Mouse (Mus musculus): ENCODE measurements around the gene Aamp.

DNA sequence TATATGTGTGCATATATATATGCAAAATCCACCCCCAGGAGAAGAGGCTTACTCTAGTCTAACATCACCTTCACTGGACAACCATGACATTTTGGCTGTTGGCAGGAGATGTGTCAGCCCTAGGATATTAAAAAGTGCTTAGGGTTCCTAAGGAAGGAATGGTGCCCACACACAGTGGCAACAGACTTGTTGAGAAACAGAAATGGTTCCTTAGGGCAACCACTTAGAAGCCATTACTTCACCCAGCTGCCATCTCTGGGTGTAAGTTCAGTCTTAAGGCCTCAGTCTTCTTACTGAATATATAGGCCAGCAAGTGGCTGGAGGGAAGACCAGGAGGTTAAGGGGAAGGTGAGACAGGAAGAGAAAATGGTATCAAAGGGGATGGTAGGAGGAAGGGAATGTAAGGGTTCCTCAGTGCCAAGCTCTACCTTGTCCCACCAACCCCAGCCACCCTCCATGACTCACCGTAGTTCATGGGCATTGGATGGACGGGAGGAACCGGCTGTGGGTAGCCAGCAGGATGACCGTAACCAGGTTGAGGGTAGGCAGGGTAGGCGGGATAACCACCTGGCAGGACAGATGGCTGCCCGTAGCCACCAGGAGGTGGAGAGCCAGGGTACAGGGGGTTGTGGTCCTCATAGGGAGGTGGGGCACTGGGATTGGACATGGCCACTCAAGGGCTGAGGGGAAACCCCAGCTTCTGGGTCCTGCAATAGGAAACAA lies 10.4 kb upstream of the Aamp start:
- TF ChIP-seq POLR2A (IDR thresholded peaks at IDR 0.05; ENCODE audit: insufficient read depth, low read depth, low read length) = no peak
- no peak for TF ChIP-seq CTCF (IDR thresholded peaks at IDR 0.05; ENCODE audit: insufficient read depth, low read depth, low read length)
